Mouse (Mus musculus) naive thymus-derived CD4-positive, alpha-beta T cell, adult 5 months (primary cell): ENCODE results near the gene Kcnk10. TPM values are rescaled to one million over a fixed set of nuclear protein-coding genes. Genes with fewer than 3 reads are reported as not detected.

ENCODE experiments used
- polyA plus RNA-seq: library from polyadenylated mRNA; unstranded; fragments of 100-300 nt; shearing (Covaris generic); gene quantifications from one replicate; pipeline ENCODE4 v1.2.1, GENCODE M21; 2017

Gene Kcnk10
- polyA plus RNA-seq, result 0.05 TPM

DNA sequence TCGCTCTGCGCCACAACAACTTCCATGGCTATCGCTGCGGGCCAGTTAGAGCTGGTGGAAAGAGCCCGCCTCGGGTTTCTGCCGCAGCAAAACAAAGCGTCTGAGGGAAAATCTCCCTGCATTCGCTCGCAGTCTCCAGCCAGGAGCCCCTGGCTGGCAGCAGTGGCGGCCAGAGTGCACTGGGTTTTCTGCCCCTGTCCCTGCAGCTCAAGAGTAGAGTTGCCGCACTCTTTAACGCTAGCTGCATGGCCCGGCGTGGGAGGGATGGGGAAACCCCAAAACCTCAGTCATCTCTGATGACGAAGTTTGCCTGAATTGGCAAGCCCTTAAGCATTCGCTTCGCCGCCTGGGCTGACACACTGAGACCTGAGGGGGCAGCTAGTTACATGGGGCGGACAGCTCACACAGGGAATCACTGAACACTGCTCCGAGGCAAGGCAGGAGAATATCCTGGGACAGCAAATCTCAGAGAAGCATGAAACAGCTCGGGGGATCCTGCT, at the start of gene Kcnk10:
TSS of gene Kcnk10 (minus strand) at position 450 of the 500 bp plus-strand sequence.

DNA sequence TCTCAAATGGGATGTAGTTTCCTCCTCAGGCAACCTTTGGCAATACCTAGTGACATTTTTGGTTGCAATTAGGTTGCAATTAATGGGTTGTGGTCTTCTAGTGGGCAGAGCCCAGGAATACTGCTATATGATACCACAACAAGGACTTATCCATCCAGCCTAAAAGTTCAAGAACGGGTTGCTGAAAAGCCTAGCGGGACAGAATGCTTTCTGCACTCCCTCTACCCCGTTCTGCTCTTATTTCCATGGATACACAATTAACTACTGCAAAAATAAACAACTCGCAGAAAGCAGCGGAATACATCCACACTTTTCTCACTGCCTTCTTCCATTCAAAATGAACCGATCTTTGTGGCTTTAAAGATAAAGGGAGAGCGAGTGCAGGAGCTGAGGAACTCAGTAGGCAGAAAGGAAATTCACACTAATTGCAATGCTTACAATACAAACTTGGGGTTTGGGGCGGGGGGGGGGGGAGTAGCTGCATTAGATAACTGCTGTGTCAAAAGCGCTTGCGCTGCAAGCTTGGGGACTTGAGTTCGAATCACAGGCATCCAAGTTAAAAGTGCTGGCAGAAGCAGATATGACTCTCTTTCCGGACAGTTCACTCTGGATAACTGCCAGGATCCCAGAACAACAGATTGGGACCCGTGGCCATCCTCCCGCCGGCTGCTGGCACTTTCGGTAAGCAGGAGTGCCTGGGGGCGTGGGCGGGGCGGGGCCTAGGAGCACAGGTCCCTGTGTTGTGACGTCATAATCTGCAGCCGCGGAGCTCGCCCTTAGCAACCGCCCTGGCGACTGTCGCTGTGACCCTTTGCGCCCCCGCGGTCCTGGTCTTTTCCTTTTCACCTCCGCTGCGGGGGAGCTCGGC, 49.5 kb upstream of the Kcnk10 start, which contains the start of gene Spata7:
TSS of gene Spata7 (plus strand) at position 766 of the 868 bp plus-strand sequence.

Other genes with a start within 250 kb of the Kcnk10 start
- gene Spata7, start 49.8 kb upstream of the Kcnk10 start, polyA plus RNA-seq, result 0.32 TPM
- gene Ptpn21, start 159.1 kb upstream of the Kcnk10 start, polyA plus RNA-seq, result 2.8 TPM
- 122 TPM for gene Zc3h14, start 168.7 kb upstream of the Kcnk10 start, polyA plus RNA-seq